Mouse (Mus musculus) neural tube, embryonic 12.5 days (tissue): Measurements from ENCODE around the gene Pkmyt1. TPM values are rescaled to one million over a fixed set of nuclear protein-coding genes. Genes with fewer than 3 reads are reported as not detected.

Source experiments
- ATAC-seq: fragments of 200-750 bp; cut with Nextera tagmentation; 2 replicates; pipeline ENCODE4 v1.8.0; 2017; ENCODE audit warnings: low read depth, mild to moderate bottlenecking, moderate TSS enrichment, moderate library complexity; ENCODE audit not compliant: low FRiP score
- H3K27ac ChIP-seq: fragments of 300-500 bp; sonication (generic); 2 replicates; pipeline ENCODE4 v1.5.1; 2016
- H3K27me3 ChIP-seq: fragments of 300-500 bp; sonication (generic); replicated peaks from 2 replicates; pipeline ENCODE4 v1.6.1; 2016; ENCODE audit warnings: mild to moderate bottlenecking
- H3K36me3 ChIP-seq: fragments of 300-500 bp; sonication (generic); 2 replicates; pipeline ENCODE4 v1.6.1; 2016; ENCODE audit warnings: mild to moderate bottlenecking
- H3K4me1 ChIP-seq: fragments of 300-500 bp; sonication (generic); 2 replicates; pipeline ENCODE4 v1.6.1; 2016
- H3K4me2 ChIP-seq: fragments of 300-500 bp; sonication (generic); replicated peaks from 2 replicates; pipeline ENCODE4 v1.6.1; 2016; ENCODE audit warnings: mild to moderate bottlenecking
- H3K4me3 ChIP-seq: fragments of 300-500 bp; sonication (generic); 2 replicates; pipeline ENCODE4 v1.5.1; 2016
- H3K9ac ChIP-seq: fragments of 300-500 bp; sonication (generic); 2 replicates; pipeline ENCODE4 v1.6.1; 2016; ENCODE audit warnings: mild to moderate bottlenecking
- H3K9me3 ChIP-seq: fragments of 300-500 bp; sonication (generic); 2 replicates; pipeline ENCODE4 v1.6.1; 2016; ENCODE audit warnings: mild to moderate bottlenecking
- WGBS: fragments of 180-500 bp; shearing (Covaris S2); methylation state at CpG from one replicate; pipeline ENCODE4 v1.1.7; 2016; 5-methylcytosine and 5-hydroxymethylcytosine counted together
- polyA plus RNA-seq: library from polyadenylated mRNA; unstranded; fragments of >200 nt; fragmentation: Nextera tagmentation; extraction: Ambion mirVana; gene quantifications from 2 replicates; pipeline ENCODE4 v1.2.1, GENCODE M21; 2016

Pkmyt1 gene
- polyA plus RNA-seq, 1 experiment from 2014 or later = 34.1 TPM

DNA sequence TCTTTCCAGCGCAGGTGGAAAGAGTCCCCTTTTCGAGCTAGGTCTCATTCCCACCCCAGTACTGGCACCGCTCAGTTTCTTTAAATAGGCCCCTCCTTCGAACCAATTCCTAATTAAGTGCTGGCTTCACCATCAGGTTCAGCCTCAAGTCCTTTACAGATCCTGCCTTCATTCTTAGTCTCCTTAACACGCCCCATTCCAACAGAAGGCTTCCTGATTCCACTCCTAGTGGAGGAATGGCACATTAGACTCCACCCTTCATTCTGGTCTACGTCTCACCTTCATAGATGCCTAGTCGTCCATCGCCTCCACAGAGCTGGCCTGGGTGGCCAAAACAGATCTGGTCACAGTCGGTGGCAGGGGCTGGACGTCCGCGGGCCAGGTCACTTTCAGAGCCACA, 16.8 kb downstream of the Pkmyt1 start:
- Histone ChIP-seq H3K4me3 (0 out of 2 replicates have a peak overlapping the region, but pooled peaks have one; percentile 16), H3K4me2 (peak overlapping the region; percentile 52; the same call in 1 of the 2 replicates), H3K36me3 (no peaks in the 10 kb centered on the region), H3K4me1 (peaks cover 38% of the 10 kb centered on the region), H3K27me3 (peaks cover 75% of the 10 kb centered on the region), H3K9me3 (no peaks in the 10 kb centered on the region), H3K9ac (no peak overlapping the region), H3K27ac (no peak overlapping the region)
- WGBS = 68% methylated on average over 12 of the region's 12 CpGs
- ATAC-seq = no peak

DNA sequence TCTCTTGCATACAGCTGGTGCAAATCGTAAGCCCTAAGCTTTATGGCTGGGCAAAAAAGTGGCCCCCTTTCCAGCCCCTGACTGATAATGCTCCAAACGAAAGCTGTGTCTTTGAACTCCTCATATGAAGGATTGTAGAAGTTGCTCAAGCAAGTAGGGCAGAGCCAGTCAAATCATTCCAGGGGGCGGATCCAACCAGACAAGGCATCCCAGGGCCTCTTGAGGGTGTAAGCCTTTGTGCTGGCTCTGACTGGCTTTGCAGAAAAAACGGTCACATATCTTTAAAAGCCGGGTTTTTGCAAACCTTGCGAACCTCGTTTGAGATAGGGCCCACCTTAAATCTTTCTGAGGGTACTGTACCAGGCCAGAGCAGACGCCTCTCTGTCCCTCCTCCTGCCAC, 17.9 kb downstream of the Pkmyt1 start:
- Histone ChIP-seq H3K27me3 (peaks cover 78% of the 10 kb centered on the region), H3K4me3 (no peak overlapping the region), H3K27ac (no peak overlapping the region), H3K36me3 (no peaks in the 10 kb centered on the region), H3K4me2 (no peak overlapping the region), H3K9ac (no peak overlapping the region), H3K9me3 (no peaks in the 10 kb centered on the region), H3K4me1 (peaks cover 33% of the 10 kb centered on the region)
- WGBS = 13% methylated on average over 8 of the region's 8 CpGs
- no peak for ATAC-seq

DNA sequence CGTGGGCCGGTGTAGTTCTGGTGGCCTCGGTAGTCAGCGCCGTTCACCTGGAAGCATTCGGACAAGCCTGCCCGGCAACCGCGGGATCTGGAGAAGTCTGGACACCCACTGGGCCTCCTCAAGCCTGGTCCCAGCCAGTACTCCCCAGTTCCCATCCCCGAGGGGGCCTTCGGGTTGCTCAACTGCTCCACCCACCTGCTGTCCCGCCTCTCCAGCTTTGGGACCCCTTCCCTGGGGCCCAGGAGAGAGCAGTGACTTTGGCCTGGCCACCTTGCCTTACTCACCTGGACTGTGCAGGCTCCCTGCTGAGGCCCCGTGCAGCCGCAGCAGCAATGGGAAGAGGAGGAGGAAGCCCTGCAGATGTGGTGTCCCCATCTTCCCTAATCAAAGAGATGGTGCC, 18.5 kb downstream of the Pkmyt1 start:
- peaks cover 75% of the 10 kb centered on the region for H3K27me3 ChIP-seq
- 2% methylated on average over 14 of the region's 14 CpGs for WGBS
- H3K9me3 ChIP-seq = no peaks in the 10 kb centered on the region
- no peak overlapping the region for H3K27ac ChIP-seq
- no peaks in the 10 kb centered on the region; the same call in 1 of the 2 replicates for H3K36me3 ChIP-seq
- H3K9ac ChIP-seq = no peak overlapping the region
- no peak for ATAC-seq
- no peak overlapping the region; the same call in 1 of the 2 replicates for H3K4me3 ChIP-seq
- H3K4me1 ChIP-seq = peaks cover 28% of the 10 kb centered on the region
- peak overlapping the region; percentile 70 for H3K4me2 ChIP-seq

DNA sequence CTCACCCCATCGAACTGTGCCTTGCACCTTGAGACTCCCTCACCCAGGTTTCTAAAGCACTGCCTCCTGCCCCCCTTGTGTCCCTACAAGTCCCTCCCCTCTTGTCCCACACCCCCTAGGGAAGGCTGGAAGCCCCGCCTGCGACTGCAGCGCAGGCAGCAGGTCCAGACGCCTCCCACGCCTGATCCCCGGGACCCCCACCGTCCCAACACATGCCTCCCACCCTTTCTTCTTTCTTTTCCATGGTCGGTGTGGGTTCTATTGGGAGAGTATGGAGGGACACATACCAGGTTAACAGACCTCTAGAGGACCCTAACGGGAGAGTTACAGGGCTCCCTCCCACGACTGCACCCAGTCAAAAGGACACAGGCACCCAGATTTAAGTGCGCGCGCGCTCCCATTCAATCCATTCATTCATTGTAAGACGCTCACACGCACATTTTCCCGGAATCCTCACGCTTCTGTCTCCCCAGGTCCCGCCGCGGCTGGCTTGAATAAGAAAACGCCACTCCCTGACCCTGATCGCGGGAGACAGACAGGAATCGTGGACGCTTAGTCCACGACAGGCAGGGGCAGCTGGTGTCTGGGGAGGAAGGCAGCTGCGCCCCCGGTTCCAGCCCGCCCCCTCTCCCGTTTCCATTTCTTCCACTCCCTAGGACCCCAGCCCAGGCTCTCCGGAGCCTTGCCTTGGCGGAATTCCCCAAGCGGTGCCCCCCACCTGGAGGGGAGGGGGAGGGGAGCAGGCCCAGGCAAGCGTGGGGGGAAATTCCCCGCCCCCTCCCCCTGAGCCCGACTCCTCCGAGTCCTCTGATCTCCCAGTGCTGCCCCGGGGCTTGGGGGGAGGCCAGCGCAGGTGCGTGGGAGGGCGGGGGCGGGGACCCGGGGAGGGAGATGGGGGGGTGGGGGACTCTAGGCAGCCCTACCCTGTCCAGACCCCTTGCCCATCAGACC, 19.4 kb downstream of the Pkmyt1 start, which contains the start of gene Kremen2:
Kremen2 (minus strand) TSS at position 533 of the 951 bp plus-strand sequence.
- Histone ChIP-seq H3K27ac (no peak within 1 kb of the TSS), H3K9ac (peak within 1 kb of the TSS; percentile 40), H3K27me3 (peaks cover 74% of the 10 kb centered on the region), H3K9me3 (no peaks in the 10 kb centered on the region), H3K4me1 (peaks cover 26% of the 10 kb centered on the region), H3K4me2 (peak within 1 kb of the TSS; percentile 70), H3K36me3 (peaks cover 4% of the 10 kb centered on the region), H3K4me3 (peak within 1 kb of the TSS; percentile 32)
- ATAC-seq = peak; percentile 19; the same call in 1 of the 2 replicates
- under 1% methylated on average over 37 of the region's 45 CpGs for WGBS

DNA sequence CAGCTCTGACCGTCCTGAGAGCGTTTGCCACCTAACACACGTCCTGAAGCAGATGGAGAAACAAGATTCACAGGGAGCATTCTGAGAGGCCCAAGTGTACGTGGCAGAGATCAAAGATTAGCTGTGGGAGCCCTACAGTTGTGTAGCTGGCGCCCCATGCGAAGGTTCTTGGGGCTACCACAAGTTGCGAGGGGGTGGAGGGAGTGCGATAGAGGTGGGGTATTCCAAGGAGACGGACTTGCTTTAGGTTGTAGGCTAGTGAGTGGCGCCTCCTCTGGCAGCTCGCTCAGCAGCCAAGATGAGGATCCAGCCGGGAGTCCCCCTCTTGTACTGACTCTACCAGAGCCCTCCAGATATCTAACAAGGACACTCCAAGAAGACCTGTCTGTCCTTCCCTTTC, 20.2 kb downstream of the Pkmyt1 start:
- Histone ChIP-seq H3K9me3 (no peaks in the 10 kb centered on the region), H3K4me3 (no peak overlapping the region), H3K4me1 (peaks cover 22% of the 10 kb centered on the region), H3K36me3 (peaks cover 6% of the 10 kb centered on the region), H3K4me2 (peak overlapping the region; percentile 70), H3K27ac (no peak overlapping the region), H3K9ac (no peak overlapping the region), H3K27me3 (peaks cover 67% of the 10 kb centered on the region)
- no peak for ATAC-seq
- WGBS = 3% methylated on average over 12 of the region's 12 CpGs

DNA sequence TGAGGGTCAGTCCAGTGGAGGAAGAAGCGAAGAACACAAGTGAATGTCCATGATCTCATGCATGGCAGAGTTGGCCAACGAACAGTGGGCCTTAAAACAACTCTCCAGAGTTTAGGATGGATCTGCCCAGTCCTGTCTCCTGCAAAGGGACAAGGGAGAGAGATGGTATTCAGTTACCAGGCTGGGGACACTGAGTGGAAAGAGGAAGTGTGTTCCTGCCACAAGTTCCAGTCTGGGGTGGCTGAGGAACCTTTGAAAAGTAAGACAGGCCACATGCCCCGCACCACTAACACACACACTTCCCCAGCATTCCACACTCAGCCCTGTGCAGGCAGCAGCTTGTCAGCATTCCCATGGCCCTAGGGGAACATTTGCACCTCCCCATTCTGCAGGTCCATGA, 20.6 kb downstream of the Pkmyt1 start:
- no peak for ATAC-seq
- no peak overlapping the region for H3K4me3 ChIP-seq
- no peak overlapping the region for H3K27ac ChIP-seq
- peaks cover 10% of the 10 kb centered on the region for H3K36me3 ChIP-seq
- no peak overlapping the region for H3K9ac ChIP-seq
- 83% methylated on average over 3 of the region's 3 CpGs for WGBS
- H3K27me3 ChIP-seq = peaks cover 62% of the 10 kb centered on the region
- peaks cover 22% of the 10 kb centered on the region for H3K4me1 ChIP-seq
- H3K9me3 ChIP-seq = no peaks in the 10 kb centered on the region
- no peak overlapping the region for H3K4me2 ChIP-seq

DNA sequence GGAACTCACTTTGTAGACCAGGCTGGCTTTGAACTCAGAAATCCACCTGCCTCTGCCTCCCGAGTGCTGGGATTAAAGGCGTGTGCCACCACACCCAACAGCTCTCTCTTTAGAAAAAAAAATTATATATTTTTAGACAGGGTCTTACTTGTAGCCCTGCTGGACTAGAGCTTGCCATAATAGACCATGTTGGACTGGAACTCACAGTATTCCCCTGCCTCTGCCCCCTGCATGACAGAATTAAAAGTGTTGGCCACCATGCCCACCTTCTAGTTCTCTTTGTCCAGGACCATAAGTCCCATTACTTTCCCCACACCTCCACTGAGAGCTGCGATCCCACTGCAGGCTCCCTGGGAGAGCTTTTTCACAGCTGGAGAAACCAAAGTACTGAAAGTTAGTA, 21.3 kb downstream of the Pkmyt1 start:
- Histone ChIP-seq H3K4me1 (peaks cover 19% of the 10 kb centered on the region), H3K27me3 (peaks cover 55% of the 10 kb centered on the region), H3K9me3 (no peaks in the 10 kb centered on the region), H3K36me3 (peaks cover 17% of the 10 kb centered on the region), H3K27ac (no peak overlapping the region), H3K9ac (no peak overlapping the region), H3K4me2 (no peak overlapping the region), H3K4me3 (no peak overlapping the region)
- 83% methylated on average over 3 of the region's 3 CpGs for WGBS
- ATAC-seq = no peak

DNA sequence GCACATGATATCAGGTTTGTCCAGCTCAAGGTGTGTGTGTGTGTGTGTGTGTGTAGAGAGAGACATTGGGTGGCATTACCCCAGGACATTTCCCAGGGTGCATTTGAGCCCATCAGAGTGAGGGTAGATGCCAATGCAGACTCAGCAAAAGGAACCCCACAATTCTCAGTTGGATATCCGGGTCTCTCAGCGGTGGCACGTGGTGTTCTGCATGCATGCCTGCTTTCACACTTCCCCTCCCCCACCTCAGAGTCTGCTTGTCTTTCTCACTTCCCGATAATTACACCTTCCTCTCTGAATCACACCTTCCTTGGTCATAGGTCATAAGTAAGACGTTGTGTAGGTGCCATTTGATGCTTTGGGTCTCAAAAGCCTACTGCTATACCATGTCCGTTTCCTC, 21.9 kb downstream of the Pkmyt1 start:
- H3K27me3 ChIP-seq = peaks cover 50% of the 10 kb centered on the region

DNA sequence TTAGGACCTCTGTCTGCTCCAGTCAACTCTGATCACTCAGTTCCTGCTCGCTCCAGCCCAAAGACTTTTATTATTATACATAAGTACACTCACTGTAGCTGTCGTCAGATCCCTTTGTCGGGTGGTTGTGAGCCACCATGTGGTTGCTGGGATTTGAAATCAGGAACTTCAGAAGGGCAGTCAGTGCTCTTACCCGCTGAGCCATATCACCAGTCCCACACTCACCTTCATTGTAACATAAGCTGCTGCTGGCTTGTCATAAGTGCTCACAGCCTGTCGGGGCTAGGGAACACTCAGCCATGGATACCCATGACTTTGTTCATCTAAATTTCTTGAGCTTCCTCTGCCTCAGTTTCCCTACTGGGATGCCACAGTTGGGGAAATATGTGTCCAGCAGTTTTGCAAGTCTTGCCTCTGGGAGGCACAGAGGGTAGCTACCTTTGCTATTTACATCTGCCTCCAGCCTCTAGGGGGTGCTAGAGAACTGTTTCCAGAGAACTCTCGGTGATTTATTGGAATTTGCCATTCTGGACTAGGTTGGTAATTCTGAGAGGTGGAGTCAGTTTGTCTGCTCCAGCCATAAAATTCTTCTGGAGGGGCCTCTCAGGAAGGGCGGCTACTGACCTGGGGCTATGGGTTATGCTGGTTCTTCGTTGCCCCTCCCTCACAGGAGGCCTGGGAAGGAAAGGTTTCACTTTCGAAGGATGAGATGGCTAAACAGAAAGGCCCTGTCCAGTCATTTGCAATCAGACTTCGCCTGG, 22.7 kb downstream of the Pkmyt1 start:
- Histone ChIP-seq H3K27ac (no peak overlapping the region), H3K27me3 (peaks cover 42% of the 10 kb centered on the region), H3K9ac (no peak overlapping the region), H3K9me3 (no peaks in the 10 kb centered on the region), H3K4me2 (no peak overlapping the region), H3K36me3 (peaks cover 31% of the 10 kb centered on the region), H3K4me3 (no peak overlapping the region), H3K4me1 (peaks cover 16% of the 10 kb centered on the region)
- ATAC-seq = no peak
- 36% methylated on average over 10 of the region's 10 CpGs for WGBS

More for the DNA sequence above, 21.9 kb downstream of the Pkmyt1 start:
- H3K36me3 ChIP-seq = peaks cover 23% of the 10 kb centered on the region
- H3K9ac ChIP-seq = no peak overlapping the region
- H3K27ac ChIP-seq = no peak overlapping the region
- no peak overlapping the region for H3K4me2 ChIP-seq
- H3K4me1 ChIP-seq = peaks cover 16% of the 10 kb centered on the region
- no peak overlapping the region for H3K4me3 ChIP-seq
- no peak for ATAC-seq
- 41% methylated on average over 6 of the region's 6 CpGs for WGBS
- no peaks in the 10 kb centered on the region for H3K9me3 ChIP-seq

DNA sequence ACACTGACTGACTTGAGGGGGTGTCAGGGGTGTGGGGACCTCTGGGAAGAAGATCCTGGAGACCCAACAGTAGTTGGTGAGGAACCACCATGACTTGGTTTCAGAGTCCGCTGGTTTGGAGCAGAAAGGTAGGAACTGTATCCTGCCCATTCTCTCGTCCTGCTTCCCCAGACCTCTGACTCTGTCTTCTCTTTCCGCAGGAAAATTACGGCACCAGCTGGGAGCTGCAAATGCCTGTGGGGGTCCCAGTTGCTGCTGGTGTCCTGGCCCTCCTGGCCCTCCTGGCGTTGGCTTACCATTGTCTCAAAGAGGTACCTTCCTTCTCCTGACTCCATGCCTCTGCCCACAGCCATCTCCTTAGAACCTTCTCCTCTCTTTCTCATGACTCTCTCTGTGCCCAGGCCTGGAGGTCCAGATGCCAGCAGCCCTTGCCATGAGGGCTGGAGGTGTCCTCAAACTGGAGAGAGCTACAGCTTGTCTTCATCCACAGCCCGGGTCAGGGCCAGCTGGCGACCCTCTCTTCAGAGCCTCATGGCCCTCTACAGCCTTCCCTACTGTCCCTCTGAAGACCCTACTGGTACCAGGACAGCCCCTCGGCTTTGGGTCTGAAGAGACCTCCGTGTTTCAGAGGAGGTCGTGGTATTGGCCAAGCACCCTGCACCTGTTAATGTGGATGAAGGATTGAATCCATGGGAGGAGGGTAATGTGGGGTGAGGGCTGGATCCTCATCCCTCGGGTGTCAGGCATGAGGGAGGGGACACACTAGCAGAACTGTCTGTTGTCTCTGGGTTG, 23.5 kb downstream of the Pkmyt1 start:
- Histone ChIP-seq H3K4me2 (no peak overlapping the region), H3K36me3 (peaks cover 37% of the 10 kb centered on the region), H3K27me3 (peaks cover 34% of the 10 kb centered on the region), H3K4me3 (no peak overlapping the region), H3K27ac (no peak overlapping the region), H3K4me1 (peaks cover 16% of the 10 kb centered on the region), H3K9me3 (no peaks in the 10 kb centered on the region), H3K9ac (no peak overlapping the region)
- WGBS = 83% methylated on average over 11 of the region's 11 CpGs
- ATAC-seq = no peak

DNA sequence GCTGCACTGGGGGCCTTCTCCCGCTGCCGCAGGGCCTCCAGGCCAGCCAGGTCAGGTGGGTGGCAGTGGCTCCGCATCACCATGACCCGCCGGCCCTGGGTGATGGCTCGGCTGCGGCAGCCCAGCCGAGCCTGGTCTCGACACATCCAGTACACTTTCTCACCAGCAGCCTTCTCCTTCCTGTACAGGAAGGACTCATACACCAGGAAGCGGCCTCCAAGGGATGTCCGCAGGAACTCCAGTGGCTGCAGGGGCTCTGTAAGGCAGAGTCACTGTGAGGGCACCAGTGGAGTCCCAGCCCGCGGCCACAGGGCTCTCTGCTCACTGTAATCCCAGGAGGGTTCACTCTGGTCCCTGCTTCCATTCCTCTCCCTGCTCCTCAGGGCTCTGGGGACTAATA, 29.6 kb downstream of the Pkmyt1 start:
- no peaks in the 10 kb centered on the region for H3K4me1 ChIP-seq
- H3K27me3 ChIP-seq = no peaks in the 10 kb centered on the region
- no peak overlapping the region for H3K4me2 ChIP-seq
- no peak overlapping the region for H3K9ac ChIP-seq
- no peak for ATAC-seq
- 91% methylated on average over 13 of the region's 13 CpGs for WGBS
- H3K36me3 ChIP-seq = peaks cover 88% of the 10 kb centered on the region
- H3K9me3 ChIP-seq = no peaks in the 10 kb centered on the region
- H3K4me3 ChIP-seq = 0 out of 2 replicates have a peak overlapping the region, but pooled peaks have one; percentile 1
- no peak overlapping the region for H3K27ac ChIP-seq
